Mouse (Mus musculus) testis, adult 2 months (tissue): ENCODE results near the gene Nos1. TPM values are rescaled to one million over a fixed set of nuclear protein-coding genes. Genes with fewer than 3 reads are reported as not detected.

Source experiments
- H3K27ac ChIP-seq: fragments of 200-500 bp; 2 replicates; pipeline ENCODE4 v1.5.1; 2012; ENCODE audit warnings: low read depth, low read length; ENCODE audit not compliant: control insufficient read depth, insufficient read depth
- H3K27me3 ChIP-seq: fragments of 200-500 bp; 2 replicates; pipeline ENCODE4 v1.6.1; 2012; ENCODE audit warnings: mild to moderate bottlenecking, low read length, moderate library complexity; ENCODE audit not compliant: control insufficient read depth, insufficient read depth
- H3K36me3 ChIP-seq: fragments of 200-500 bp; 2 replicates; pipeline ENCODE4 v1.6.1; 2012; ENCODE audit warnings: mild to moderate bottlenecking, low read length; ENCODE audit not compliant: control insufficient read depth, insufficient read depth
- H3K4me1 ChIP-seq: fragments of 200-500 bp; 2 replicates; pipeline ENCODE4 v1.6.1; 2012; ENCODE audit warnings: low read length; ENCODE audit not compliant: control insufficient read depth, insufficient read depth
- H3K4me3 ChIP-seq: fragments of 200-500 bp; 2 replicates; pipeline ENCODE4 v1.5.1; 2012; ENCODE audit warnings: low read depth, mild to moderate bottlenecking, low read length, moderate library complexity, mixed read lengths; ENCODE audit not compliant: control insufficient read depth
- CTCF ChIP-seq: fragments of 200-500 bp; IDR thresholded peaks from 2 replicates; pipeline ENCODE4 v1.5.1; 2012; ENCODE audit warnings: low read depth, mild to moderate bottlenecking, inconsistent platforms, low read length, moderate library complexity; ENCODE audit not compliant: control insufficient read depth, insufficient read depth, insufficient replicate concordance
- POLR2A ChIP-seq: fragments of 200-500 bp; IDR thresholded peaks from 2 replicates; pipeline ENCODE4 v1.6.1; 2012; ENCODE audit warnings: low read depth, mild to moderate bottlenecking, inconsistent platforms, low read length, moderate library complexity; ENCODE audit not compliant: control insufficient read depth
- polyA plus RNA-seq: library from polyadenylated mRNA; depleted of rRNA; stranded (reverse); fragments of >200 nt; gene quantifications from 2 replicates; pipeline ENCODE4 v1.2.3, GENCODE M21; 2012

The Nos1 gene
- polyA plus RNA-seq, 1 experiment: 0.94 TPM

DNA sequence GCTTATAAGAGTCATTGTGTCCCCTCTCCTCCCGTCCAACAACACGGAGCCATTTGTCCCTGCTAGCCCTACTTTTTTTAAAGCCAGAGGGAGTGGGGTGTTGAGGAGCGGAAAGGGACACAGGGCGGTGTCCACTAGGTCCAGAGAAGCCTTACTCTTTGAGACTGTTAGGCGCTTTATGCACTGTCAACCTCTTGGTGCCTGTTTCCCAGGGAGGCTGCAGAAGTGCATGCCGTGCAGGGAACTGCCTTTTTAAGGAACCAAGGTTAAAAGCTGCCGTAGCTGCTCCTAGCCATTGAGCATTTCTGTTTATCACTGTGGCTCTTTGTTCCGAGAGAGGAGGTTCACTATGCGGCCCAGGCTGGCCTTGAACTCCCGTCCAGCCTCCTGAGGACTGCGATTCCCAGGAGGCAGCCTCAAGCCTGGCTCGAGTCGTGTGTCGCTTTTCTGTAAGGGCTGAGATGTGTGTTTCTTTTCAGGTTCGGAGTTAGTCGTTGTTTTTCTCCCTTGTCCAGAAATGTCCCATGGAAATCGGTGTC is 197.4 kb downstream of the Nos1 start:
- H3K27me3 ChIP-seq: no peaks in the 10 kb centered on the region
- H3K27ac ChIP-seq: peak overlapping the region; percentile 50
- peaks cover 3% of the 10 kb centered on the region for H3K4me1 ChIP-seq
- no peak for TF ChIP-seq CTCF
- 0 out of 2 replicates have a peak, but pooled peaks have one; percentile 24 for TF ChIP-seq POLR2A
- H3K36me3 ChIP-seq: no peaks in the 10 kb centered on the region
- H3K4me3 ChIP-seq: peak overlapping the region; percentile 28

- Histone ChIP-seq H3K36me3 (no peaks in the 10 kb centered on the region), H3K4me1 (peaks cover 3% of the 10 kb centered on the region), H3K27ac (no peak overlapping the region), H3K27me3 (no peaks in the 10 kb centered on the region), H3K4me3 (no peak overlapping the region)
- TF ChIP-seq CTCF (no peak), POLR2A (no peak)
Observed at GRCm38 (mm10) chr5:117979082-117979481, 198.2 kb downstream of the Nos1 start.

DNA sequence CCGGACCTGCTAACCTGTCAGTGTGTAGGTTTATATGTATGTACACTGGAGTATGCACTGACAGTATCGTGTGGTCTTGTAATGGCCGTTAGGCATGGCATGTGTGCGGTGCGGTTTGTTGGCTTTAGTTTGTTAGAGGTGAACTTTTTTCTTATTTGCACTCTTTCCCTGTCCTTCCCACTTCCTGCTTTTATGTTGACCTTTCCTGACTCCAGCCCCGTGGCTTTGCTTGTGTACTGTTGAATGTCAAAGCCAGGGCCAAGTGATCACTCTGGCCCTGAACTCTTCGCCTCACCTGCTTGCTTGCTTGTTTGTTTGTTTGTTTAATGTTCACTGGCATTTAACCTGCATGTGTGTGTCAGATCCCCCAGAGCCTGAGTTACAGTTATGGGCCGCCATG is 200.1 kb downstream of the Nos1 start:
- H3K27me3 ChIP-seq: no peaks in the 10 kb centered on the region
- no peak overlapping the region for H3K4me3 ChIP-seq
- H3K36me3 ChIP-seq: no peaks in the 10 kb centered on the region
- TF ChIP-seq POLR2A: no peak
- TF ChIP-seq CTCF: no peak
- peaks cover 3% of the 10 kb centered on the region for H3K4me1 ChIP-seq
- no peak overlapping the region for H3K27ac ChIP-seq

GRCm38 (mm10) chr5:117981943-117982342 is 201.1 kb downstream of the Nos1 start:
- no peak for TF ChIP-seq POLR2A
- no peak for TF ChIP-seq CTCF
- no peak overlapping the region for H3K4me3 ChIP-seq
- H3K36me3 ChIP-seq: no peaks in the 10 kb centered on the region
- H3K27ac ChIP-seq: no peak overlapping the region
- no peaks in the 10 kb centered on the region for H3K27me3 ChIP-seq
- peaks cover 3% of the 10 kb centered on the region for H3K4me1 ChIP-seq

DNA sequence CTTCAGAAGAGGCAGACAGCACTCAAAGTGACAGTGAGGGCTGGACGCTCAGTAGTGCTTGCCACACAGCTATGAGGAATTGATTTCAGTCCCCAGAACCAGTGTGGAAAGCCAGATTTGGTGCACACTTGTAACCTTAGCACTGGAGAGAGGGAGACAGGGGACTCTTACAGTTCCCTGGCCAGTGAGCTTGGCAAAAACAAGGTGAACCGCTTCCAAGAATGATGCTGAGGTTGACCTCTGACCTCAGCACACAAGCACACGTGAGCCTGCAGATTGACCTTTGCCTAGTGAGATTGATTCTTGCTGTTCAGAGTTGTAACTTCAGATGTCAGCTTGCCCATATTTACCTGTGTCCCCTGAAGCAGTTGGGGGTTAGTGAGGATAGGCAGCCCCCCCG is 205.5 kb downstream of the Nos1 start:
- no peaks in the 10 kb centered on the region for H3K36me3 ChIP-seq
- no peak for TF ChIP-seq POLR2A
- no peak for TF ChIP-seq CTCF
- no peaks in the 10 kb centered on the region for H3K27me3 ChIP-seq
- no peaks in the 10 kb centered on the region; the same call in 1 of the 2 replicates for H3K4me1 ChIP-seq
- no peak overlapping the region for H3K27ac ChIP-seq
- H3K4me3 ChIP-seq: no peak overlapping the region

GRCm38 (mm10) chr5:117987891-117988290 is 207.1 kb downstream of the Nos1 start:
- no peaks in the 10 kb centered on the region for H3K36me3 ChIP-seq

GRCm38 (mm10) chr5:117988367-117988766 is 207.5 kb downstream of the Nos1 start:
- Histone ChIP-seq H3K4me1 (no peaks in the 10 kb centered on the region; the same call in 1 of the 2 replicates), H3K27me3 (no peaks in the 10 kb centered on the region), H3K36me3 (no peaks in the 10 kb centered on the region), H3K27ac (peak overlapping the region; percentile 8; the same call in 1 of the 2 replicates), H3K4me3 (no peak overlapping the region)
- TF ChIP-seq POLR2A (no peak), CTCF (no peak)

More at GRCm38 (mm10) chr5:117987891-117988290, 207.1 kb downstream of the Nos1 start:
- no peak overlapping the region for H3K4me3 ChIP-seq
- no peak for TF ChIP-seq CTCF
- no peak for TF ChIP-seq POLR2A
- no peaks in the 10 kb centered on the region for H3K27me3 ChIP-seq
- no peak overlapping the region for H3K27ac ChIP-seq
- H3K4me1 ChIP-seq: no peaks in the 10 kb centered on the region; the same call in 1 of the 2 replicates
